Mouse (Mus musculus): Measurements from ENCODE around the gene Adcy9. TPM values are rescaled to one million over a fixed set of nuclear protein-coding genes. Genes with fewer than 3 reads are reported as not detected.

The Adcy9 gene
- total and polyA plus RNA-seq, 3 experiments = 3.0 to 4.3 TPM; not detected in 1

- Histone ChIP-seq H3K36me3 (ENCODE audit: control insufficient read depth in 1 of 2, insufficient read depth in 2 of 2, low read length in 2 of 2) (peaks cover 0 to 30% of the 10 kb centered on the region in 2 experiments; a peak in 2 of 4 replicates), H3K4me1 (ENCODE audit: control insufficient read depth in 1 of 2, insufficient read depth in 2 of 2, low read length in 2 of 2) (peaks cover 18 to 40% of the 10 kb centered on the region in 2 experiments), H3K9ac (ENCODE audit: control insufficient read depth, low read depth, low read length, poor library complexity, severe bottlenecking) (peak overlapping the region; percentile 86), H3K4me3 (ENCODE audit: control insufficient read depth in 1 of 2, insufficient read depth in 1 of 2, low read depth in 2 of 2, low read length in 2 of 2) (peak overlapping the region; percentile 79 to 83), H3K9me3 (replicated peaks; ENCODE audit: insufficient read depth, low read length) (no peaks in the 10 kb centered on the region), H3K27me3 (ENCODE audit: control insufficient read depth in 1 of 2, insufficient read depth in 2 of 2, low read length in 2 of 2) (no peaks in the 10 kb centered on the region), H3K27ac (ENCODE audit: control insufficient read depth, low read depth, low read length) (peak overlapping the region; percentile 15; the same call in 1 of the 2 replicates), H3K79me2 (ENCODE audit: control insufficient read depth, insufficient read depth, low read length, poor library complexity) (peaks cover 29% of the 10 kb centered on the region)
- peak; percentile 68 for DNase-seq (ENCODE audit: low read depth, low spot score)
- TF ChIP-seq UBTF (IDR thresholded peaks at IDR 0.05; ENCODE audit: borderline replicate concordance, insufficient read depth, low read depth, low read length) (0 out of 2 replicates have a peak, but pooled peaks have one; percentile 73), MXI1 (IDR thresholded peaks at IDR 0.05; ENCODE audit: low read depth, low read length) (no peak)
Observed at GRCm38 (mm10) chr16:4419546-4420297, 576 bp downstream of the Adcy9 start.

- H3K27me3 ChIP-seq (ENCODE audit: control insufficient read depth in 1 of 2, insufficient read depth in 2 of 2, low read length in 2 of 2) = no peaks in the 10 kb centered on the region
- H3K27ac ChIP-seq (ENCODE audit: control insufficient read depth, low read depth, low read length) = no peak overlapping the region
- peak overlapping the region; percentile 79 to 83 for H3K4me3 ChIP-seq (ENCODE audit: control insufficient read depth in 1 of 2, insufficient read depth in 1 of 2, low read depth in 2 of 2, low read length in 2 of 2)
- peaks cover 0 to 32% of the 10 kb centered on the region in 2 experiments; a peak in 2 of 4 replicates for H3K36me3 ChIP-seq (ENCODE audit: control insufficient read depth in 1 of 2, insufficient read depth in 2 of 2, low read length in 2 of 2)
- peak overlapping the region; percentile 86 for H3K9ac ChIP-seq (ENCODE audit: control insufficient read depth, low read depth, low read length, poor library complexity, severe bottlenecking)
- DNase-seq (ENCODE audit: low read depth, low spot score) = no peak
- TF ChIP-seq TAL1 (IDR thresholded peaks at IDR 0.05; ENCODE audit: low read length) (no peak), ELF1 (IDR thresholded peaks at IDR 0.05; ENCODE audit: low read depth, low read length) (no peak), SMC3 (IDR thresholded peaks at IDR 0.05; ENCODE audit: low read depth, low read length) (no peak), RCOR1 (IDR thresholded peaks at IDR 0.05; ENCODE audit: low read depth, low read length) (no peak), CHD2 (IDR thresholded peaks at IDR 0.05; ENCODE audit: low read length) (no peak), RAD21 (IDR thresholded peaks at IDR 0.05; ENCODE audit: low read depth, low read length) (no peak), POLR2AphosphoS5 (IDR thresholded peaks at IDR 0.05; ENCODE audit: borderline replicate concordance, low read depth, low read length) (no peak)
- H3K4me1 ChIP-seq (ENCODE audit: control insufficient read depth in 1 of 2, insufficient read depth in 2 of 2, low read length in 2 of 2) = peaks cover 18 to 41% of the 10 kb centered on the region in 2 experiments
- peaks cover 30% of the 10 kb centered on the region for H3K79me2 ChIP-seq (ENCODE audit: control insufficient read depth, insufficient read depth, low read length, poor library complexity)
- no peaks in the 10 kb centered on the region for H3K9me3 ChIP-seq (replicated peaks; ENCODE audit: insufficient read depth, low read length)
Observed at GRCm38 (mm10) chr16:4418776-4419545, 1.3 kb downstream of the Adcy9 start.

GRCm38 (mm10) chr16:4418072-4418471 is 2.2 kb downstream of the Adcy9 start:
- Histone ChIP-seq H3K27ac (ENCODE audit: control insufficient read depth, low read depth, low read length) (no peak overlapping the region), H3K4me3 (ENCODE audit: control insufficient read depth in 1 of 2, insufficient read depth in 1 of 2, low read depth in 2 of 2, low read length in 2 of 2) (peak overlapping the region; percentile 50 to 63; a peak in 2 of 4 replicates), H3K27me3 (ENCODE audit: control insufficient read depth in 1 of 2, insufficient read depth in 2 of 2, low read length in 2 of 2) (no peaks in the 10 kb centered on the region), H3K9me3 (replicated peaks; ENCODE audit: insufficient read depth, low read length) (no peaks in the 10 kb centered on the region), H3K36me3 (ENCODE audit: control insufficient read depth in 1 of 2, insufficient read depth in 2 of 2, low read length in 2 of 2) (peaks cover 0 to 32% of the 10 kb centered on the region in 2 experiments; a peak in 2 of 4 replicates), H3K9ac (ENCODE audit: control insufficient read depth, low read depth, low read length, poor library complexity, severe bottlenecking) (peak overlapping the region; percentile 57), H3K4me1 (ENCODE audit: control insufficient read depth in 1 of 2, insufficient read depth in 2 of 2, low read length in 2 of 2) (peaks cover 20 to 43% of the 10 kb centered on the region in 2 experiments), H3K79me2 (ENCODE audit: control insufficient read depth, insufficient read depth, low read length, poor library complexity) (peaks cover 32% of the 10 kb centered on the region)
- DNase-seq (ENCODE audit: low read depth, low spot score) = no peak
- no peak for TF ChIP-seq POLR2AphosphoS2 (IDR thresholded peaks at IDR 0.05; ENCODE audit: low read length)
- TF ChIP-seq SMC3 (IDR thresholded peaks at IDR 0.05; ENCODE audit: low read depth, low read length) = no peak
- TF ChIP-seq ZKSCAN1 (IDR thresholded peaks at IDR 0.05; ENCODE audit: low read depth, low read length) = no peak

Data from MEL (cell line).